Mouse (Mus musculus): ENCODE measurements around the gene Rnase13. TPM values are rescaled to one million over a fixed set of nuclear protein-coding genes. Genes with fewer than 3 reads are reported as not detected.

Gene Rnase13
- polyA plus RNA-seq, 1 experiment: not detected

GRCm38 (mm10) chr14:51892191-51892939 is 30.2 kb downstream of the Rnase13 start, which contains the start of gene Slc39a2:
Slc39a2 (plus strand) TSS chr14:51892889.
- H3K4me3 ChIP-seq (ENCODE audit: insufficient read depth, low read depth, low read length): no peak within 1 kb of the TSS
- H3K4me1 ChIP-seq (ENCODE audit: control insufficient read depth, insufficient read depth, low read length): peaks cover 4% of the 10 kb centered on the region; the same call in 1 of the 2 replicates
- TF ChIP-seq CTCF (IDR thresholded peaks at IDR 0.05; ENCODE audit: insufficient read depth, low read depth, low read length): no peak
- 91% methylated on average over 9 of the region's 9 CpGs for WGBS
- no peak within 1 kb of the TSS for H3K27ac ChIP-seq (ENCODE audit: insufficient read depth, low read depth, low read length)

- TF ChIP-seq CTCF (IDR thresholded peaks at IDR 0.05; ENCODE audit: insufficient read depth, low read depth, low read length) (no peak), POLR2A (IDR thresholded peaks at IDR 0.05; ENCODE audit: insufficient read depth, low read depth, low read length) (no peak)
These were observed 32.7 kb downstream of the Rnase13 start for GRCm38 (mm10) chr14:51889833-51890232.

GRCm38 (mm10) chr14:51886051-51886450 is 36.5 kb downstream of the Rnase13 start:
- no peak overlapping the region for H3K27ac ChIP-seq (ENCODE audit: insufficient read depth, low read depth, low read length)
- 35% methylated on average over 6 of the region's 6 CpGs for WGBS
- peaks cover 2% of the 10 kb centered on the region; the same call in 1 of the 2 replicates for H3K4me1 ChIP-seq (ENCODE audit: control insufficient read depth, insufficient read depth, low read length)
- no peak for TF ChIP-seq POLR2A (IDR thresholded peaks at IDR 0.05; ENCODE audit: insufficient read depth, low read depth, low read length)
- no peak for TF ChIP-seq CTCF (IDR thresholded peaks at IDR 0.05; ENCODE audit: insufficient read depth, low read depth, low read length)
- no peak overlapping the region for H3K4me3 ChIP-seq (ENCODE audit: insufficient read depth, low read depth, low read length)

More at GRCm38 (mm10) chr14:51889833-51890232, 32.7 kb downstream of the Rnase13 start:
- WGBS: 87% methylated on average over 6 of the region's 6 CpGs
- no peak overlapping the region for H3K27ac ChIP-seq (ENCODE audit: insufficient read depth, low read depth, low read length)
- peaks cover 2% of the 10 kb centered on the region; the same call in 1 of the 2 replicates for H3K4me1 ChIP-seq (ENCODE audit: control insufficient read depth, insufficient read depth, low read length)
- no peak overlapping the region for H3K4me3 ChIP-seq (ENCODE audit: insufficient read depth, low read depth, low read length)

- under 1% methylated on average over 43 of the region's 43 CpGs for WGBS
- TF ChIP-seq POLR2A (IDR thresholded peaks at IDR 0.05; ENCODE audit: insufficient read depth, low read depth, low read length) (peak; percentile 69), CTCF (IDR thresholded peaks at IDR 0.05; ENCODE audit: insufficient read depth, low read depth, low read length) (no peak; the same call in 1 of the 2 replicates)
- H3K4me1 ChIP-seq (ENCODE audit: control insufficient read depth, insufficient read depth, low read length): peaks cover 2% of the 10 kb centered on the region; the same call in 1 of the 2 replicates
- H3K27ac ChIP-seq (ENCODE audit: insufficient read depth, low read depth, low read length): peak within 1 kb of the TSS; percentile 9; the same call in 1 of the 2 replicates
- peak within 1 kb of the TSS; percentile 60 for H3K4me3 ChIP-seq (ENCODE audit: insufficient read depth, low read depth, low read length)
These were observed 37.8 kb downstream of the Rnase13 start, which contains the start of gene Mettl17 for GRCm38 (mm10) chr14:51884598-51885331. Mettl17 (plus strand) TSS chr14:51884842.

- Histone ChIP-seq H3K27ac (ENCODE audit: insufficient read depth, low read depth, low read length) (no peak overlapping the region), H3K4me1 (ENCODE audit: control insufficient read depth, insufficient read depth, low read length) (peaks cover 2% of the 10 kb centered on the region; the same call in 1 of the 2 replicates), H3K4me3 (ENCODE audit: insufficient read depth, low read depth, low read length) (peak overlapping the region; percentile 60; the same call in 1 of the 2 replicates)
- TF ChIP-seq POLR2A (IDR thresholded peaks at IDR 0.05; ENCODE audit: insufficient read depth, low read depth, low read length) (no peak; the same call in 1 of the 2 replicates), CTCF (IDR thresholded peaks at IDR 0.05; ENCODE audit: insufficient read depth, low read depth, low read length) (no peak)
- under 1% methylated on average over 14 of the region's 14 CpGs for WGBS
These were observed 38.5 kb downstream of the Rnase13 start for GRCm38 (mm10) chr14:51884031-51884544.

GRCm38 (mm10) chr14:51883527-51884030 is 39.0 kb downstream of the Rnase13 start:
- no peak overlapping the region for H3K27ac ChIP-seq (ENCODE audit: insufficient read depth, low read depth, low read length)
- no peak for TF ChIP-seq CTCF (IDR thresholded peaks at IDR 0.05; ENCODE audit: insufficient read depth, low read depth, low read length)
- TF ChIP-seq POLR2A (IDR thresholded peaks at IDR 0.05; ENCODE audit: insufficient read depth, low read depth, low read length): no peak
- no peak overlapping the region for H3K4me3 ChIP-seq (ENCODE audit: insufficient read depth, low read depth, low read length)
- peaks cover 2% of the 10 kb centered on the region; the same call in 1 of the 2 replicates for H3K4me1 ChIP-seq (ENCODE audit: control insufficient read depth, insufficient read depth, low read length)
- WGBS: 0% methylated on average over 4 of the region's 4 CpGs

GRCm38 (mm10) chr14:51877517-51877916 is 45.1 kb downstream of the Rnase13 start:
- Histone ChIP-seq H3K27ac (ENCODE audit: insufficient read depth, low read depth, low read length) (no peak overlapping the region), H3K4me3 (ENCODE audit: insufficient read depth, low read depth, low read length) (no peak overlapping the region), H3K4me1 (ENCODE audit: control insufficient read depth, insufficient read depth, low read length) (no peaks in the 10 kb centered on the region)
- TF ChIP-seq POLR2A (IDR thresholded peaks at IDR 0.05; ENCODE audit: insufficient read depth, low read depth, low read length) (no peak), CTCF (IDR thresholded peaks at IDR 0.05; ENCODE audit: insufficient read depth, low read depth, low read length) (no peak)
- 90% methylated on average over 3 of the region's 3 CpGs for WGBS

GRCm38 (mm10) chr14:51871741-51872140 is 50.8 kb downstream of the Rnase13 start:
- Histone ChIP-seq H3K4me1 (ENCODE audit: control insufficient read depth, insufficient read depth, low read length) (no peaks in the 10 kb centered on the region), H3K4me3 (ENCODE audit: insufficient read depth, low read depth, low read length) (no peak overlapping the region), H3K27ac (ENCODE audit: insufficient read depth, low read depth, low read length) (no peak overlapping the region)
- WGBS: 61% methylated on average over 9 of the region's 9 CpGs
- TF ChIP-seq POLR2A (IDR thresholded peaks at IDR 0.05; ENCODE audit: insufficient read depth, low read depth, low read length) (no peak), CTCF (IDR thresholded peaks at IDR 0.05; ENCODE audit: insufficient read depth, low read depth, low read length) (no peak)

Other genes with a start within 250 kb of the Rnase13 start
- not detected in 2 replicates for gene Gm17079, start 227.3 kb downstream of the Rnase13 start, polyA plus RNA-seq (2012; ENCODE audit: insufficient read depth, insufficient read length, low replicate concordance, missing spikeins)
- not detected in 2 replicates for gene Gm5800, start 205.6 kb downstream of the Rnase13 start, polyA plus RNA-seq (2012; ENCODE audit: insufficient read depth, insufficient read length, low replicate concordance, missing spikeins)
- gene Ang4, start 149.2 kb downstream of the Rnase13 start, polyA plus RNA-seq (2012; ENCODE audit: insufficient read depth, insufficient read length, low replicate concordance, missing spikeins): not detected in 2 replicates
- not detected in 2 replicates for gene AY358078, start 122.7 kb downstream of the Rnase13 start, polyA plus RNA-seq (2012; ENCODE audit: insufficient read depth, insufficient read length, low replicate concordance, missing spikeins)
- not detected in 2 replicates for gene Ear6, start 69.1 kb downstream of the Rnase13 start, polyA plus RNA-seq (2012; ENCODE audit: insufficient read depth, insufficient read length, low replicate concordance, missing spikeins)
- gene Mettl17, start 37.9 kb downstream of the Rnase13 start, polyA plus RNA-seq (2012; ENCODE audit: insufficient read depth, insufficient read length, low replicate concordance, missing spikeins): not detected in 2 replicates
- gene Slc39a2, start 29.9 kb downstream of the Rnase13 start, polyA plus RNA-seq (2012; ENCODE audit: insufficient read depth, insufficient read length, low replicate concordance, missing spikeins): not detected in 2 replicates
- 1,444 TPM in 1 of 2 replicates, not detected in the other for gene Ndrg2, start 8.6 kb downstream of the Rnase13 start, polyA plus RNA-seq (2012; ENCODE audit: insufficient read depth, insufficient read length, low replicate concordance, missing spikeins)
- not detected in 2 replicates for gene Tppp2, start 4.3 kb downstream of the Rnase13 start, polyA plus RNA-seq (2012; ENCODE audit: insufficient read depth, insufficient read length, low replicate concordance, missing spikeins)
- not detected in 2 replicates for gene Arhgef40, start 61.9 kb upstream of the Rnase13 start, polyA plus RNA-seq (2012; ENCODE audit: insufficient read depth, insufficient read length, low replicate concordance, missing spikeins)
- not detected in 2 replicates for gene Tmem253, start 92.9 kb upstream of the Rnase13 start, polyA plus RNA-seq (2012; ENCODE audit: insufficient read depth, insufficient read length, low replicate concordance, missing spikeins)
- gene Zfp219, start 98.0 kb upstream of the Rnase13 start, polyA plus RNA-seq (2012; ENCODE audit: insufficient read depth, insufficient read length, low replicate concordance, missing spikeins): not detected in 2 replicates
- not detected in 2 replicates for gene Olfr221, start 119.7 kb upstream of the Rnase13 start, polyA plus RNA-seq (2012; ENCODE audit: insufficient read depth, insufficient read length, low replicate concordance, missing spikeins)
- gene Hnrnpc, start 181.3 kb upstream of the Rnase13 start, polyA plus RNA-seq (2012; ENCODE audit: insufficient read depth, insufficient read length, low replicate concordance, missing spikeins): 795 TPM in 1 of 2 replicates, not detected in the other
- not detected in 2 replicates for gene Rpgrip1, start 187.9 kb upstream of the Rnase13 start, polyA plus RNA-seq (2012; ENCODE audit: insufficient read depth, insufficient read length, low replicate concordance, missing spikeins)

All from olfactory bulb, adult 2 months (tissue).